Mouse (Mus musculus) lung, adult 2 months (tissue): ENCODE results near the gene Gtf2f1. TPM values are rescaled to one million over a fixed set of nuclear protein-coding genes. Genes with fewer than 3 reads are reported as not detected.
"Not testable (repeated sequence)": the region's sequence is repeated elsewhere in the genome, so short reads cannot be mapped to it uniquely, and the experiment has no call there.

Experiments used
- DNase-seq: peaks from one replicate; pipeline ENCODE4 v3.0.0; 2022
- H3K4me1 ChIP-seq: fragments of 200-500 bp; 2 replicates; pipeline ENCODE4 v1.6.1; 2011; ENCODE audit warnings: low read length; ENCODE audit not compliant: control insufficient read depth, insufficient read depth
- H3K4me3 ChIP-seq: fragments of 200-500 bp; replicated peaks from 2 replicates; pipeline ENCODE3; 2011; ENCODE audit warnings: low read depth, mild to moderate bottlenecking, control low read depth, low read length; ENCODE audit errors: extremely low read depth
- CTCF ChIP-seq: fragments of 200-500 bp; IDR thresholded peaks from 2 replicates; pipeline ENCODE4 v1.5.1; 2011; ENCODE audit warnings: mild to moderate bottlenecking, low read length, control low read depth; ENCODE audit not compliant: insufficient read depth
- POLR2A ChIP-seq: fragments of 200-500 bp; IDR thresholded peaks from 2 replicates; pipeline ENCODE4 v1.6.1; 2011; ENCODE audit warnings: low read depth, mild to moderate bottlenecking, control low read depth, low read length, borderline replicate concordance; ENCODE audit errors: extremely low read depth
- WGBS: fragments of 180-500 bp; shearing (Covaris S2); methylation state at CpG from one replicate; pipeline ENCODE4 v1.1.7; 2018; 5-methylcytosine and 5-hydroxymethylcytosine counted together
- polyA plus RNA-seq: library from polyadenylated mRNA; depleted of rRNA; stranded (reverse); fragments of >200 nt; gene quantifications from 2 replicates; pipeline ENCODE4 v1.2.3, GENCODE M21; 2012; rRNA removed

Gtf2f1 gene
- 22.3 and 23.4 TPM in 2 replicates for polyA plus RNA-seq

GRCm38 (mm10) chr17:57011236-57012141 lies at the start of gene Gtf2f1, which contains the start of gene Gm17949:
Gtf2f1 (minus strand) TSS chr17:57011288.
Gm17949 (plus strand) TSS chr17:57011469.
- Histone ChIP-seq H3K4me3 (peak within 1 kb of the TSS; percentile 93), H3K4me1 (no peaks in the 10 kb centered on the region)
- peak; percentile 90 for DNase-seq
- under 1% methylated on average over 51 of the region's 51 CpGs for WGBS
- TF ChIP-seq POLR2A (peak; percentile 100), CTCF (peak; percentile 7; the same call in 1 of the 2 replicates)

- Histone ChIP-seq H3K4me1 (peaks cover 4% of the 10 kb centered on the region), H3K4me3 (peak overlapping the region; percentile 78)
- WGBS: under 1% methylated on average over 44 of the region's 44 CpGs
- peak; percentile 65; the same call in 1 of the 2 replicates for TF ChIP-seq POLR2A
- peak; percentile 66 for TF ChIP-seq CTCF
- DNase-seq: peak; percentile 99
Observed at GRCm38 (mm10) chr17:57060231-57060801, 49.2 kb upstream of the Gtf2f1 start.

DNA sequence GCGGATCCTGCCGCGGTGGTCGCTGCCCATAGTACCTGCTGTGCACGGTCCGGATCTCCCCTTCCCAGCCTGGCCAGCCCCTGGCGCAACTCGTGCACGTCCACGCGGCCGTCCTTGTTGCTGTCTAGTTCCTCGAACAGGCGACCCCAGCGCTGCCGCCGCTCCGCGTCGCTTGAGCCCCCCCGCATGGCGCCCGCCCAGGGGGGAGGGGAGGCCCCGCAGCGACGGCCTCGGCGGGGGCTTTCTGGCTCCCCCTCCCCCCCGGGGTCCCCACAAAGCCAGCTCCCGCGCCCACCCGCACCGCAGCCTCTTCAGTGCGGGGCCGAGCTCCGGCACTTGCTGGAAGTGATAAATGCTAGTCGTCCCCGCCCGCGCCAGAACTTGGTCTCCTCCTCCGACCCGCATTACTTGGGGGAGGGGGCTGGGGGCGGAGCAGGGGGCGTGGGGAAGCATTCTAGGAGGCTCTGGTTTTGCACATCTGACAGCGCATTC lies 48.4 kb upstream of the Gtf2f1 start, which contains the start of gene Slc25a23:
Slc25a23 (minus strand) TSS at position 378 of the 492 bp plus-strand sequence.
- WGBS: 1% methylated on average over 36 of the region's 45 CpGs
- peak; percentile 62 for DNase-seq
- Histone ChIP-seq H3K4me1 (peaks cover 4% of the 10 kb centered on the region), H3K4me3 (peak within 1 kb of the TSS; percentile 78)
- peak; percentile 3; the same call in 1 of the 2 replicates for TF ChIP-seq POLR2A
- TF ChIP-seq CTCF: no peak

DNA sequence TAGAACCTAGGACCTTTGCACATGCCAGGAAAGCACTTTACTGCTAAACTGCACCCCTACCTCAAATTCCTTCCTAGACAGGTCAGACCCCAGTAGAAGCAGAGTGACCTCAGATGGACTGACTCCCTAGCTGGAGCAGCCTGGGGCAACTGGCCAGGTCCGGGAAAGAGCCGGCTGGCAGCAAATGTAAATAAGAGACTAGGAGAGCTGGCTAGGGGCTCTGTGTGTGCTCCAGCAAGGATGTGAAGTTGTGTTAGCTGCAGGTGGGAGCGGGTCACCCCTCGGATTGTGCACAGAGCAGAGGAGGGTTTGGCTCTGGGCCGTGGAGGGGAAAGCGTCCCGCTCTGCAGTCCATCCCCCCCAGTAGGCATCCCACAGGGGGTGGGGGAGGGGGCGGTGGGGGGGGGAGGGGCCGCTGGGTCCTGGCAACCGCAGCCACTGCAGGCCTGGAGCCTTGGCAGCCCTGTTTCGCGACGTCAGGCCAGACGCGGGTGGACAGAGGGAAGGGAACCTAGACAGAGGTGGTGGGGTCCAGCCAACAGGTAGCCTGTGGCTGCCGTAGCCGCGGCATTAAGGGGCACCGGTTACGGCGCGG lies 47.9 kb upstream of the Gtf2f1 start, which contains the start of gene Crb3:
Crb3 (plus strand) TSS at position 215 of the 595 bp plus-strand sequence.
- WGBS: 7% methylated on average over 20 of the region's 22 CpGs
- DNase-seq: peak; percentile 39
- H3K4me1 ChIP-seq: peaks cover 4% of the 10 kb centered on the region
- H3K4me3 ChIP-seq: peak within 1 kb of the TSS; percentile 78
- TF ChIP-seq CTCF: no peak
- TF ChIP-seq POLR2A: no peak

- peaks cover 4% of the 10 kb centered on the region for H3K4me1 ChIP-seq
- no peak for DNase-seq
- TF ChIP-seq POLR2A: no peak
- no peak for TF ChIP-seq CTCF
- no peak overlapping the region for H3K4me3 ChIP-seq
- WGBS: 80% methylated on average over 3 of the region's 3 CpGs
Observed at GRCm38 (mm10) chr17:57056246-57056645, 45.2 kb upstream of the Gtf2f1 start.

DNA sequence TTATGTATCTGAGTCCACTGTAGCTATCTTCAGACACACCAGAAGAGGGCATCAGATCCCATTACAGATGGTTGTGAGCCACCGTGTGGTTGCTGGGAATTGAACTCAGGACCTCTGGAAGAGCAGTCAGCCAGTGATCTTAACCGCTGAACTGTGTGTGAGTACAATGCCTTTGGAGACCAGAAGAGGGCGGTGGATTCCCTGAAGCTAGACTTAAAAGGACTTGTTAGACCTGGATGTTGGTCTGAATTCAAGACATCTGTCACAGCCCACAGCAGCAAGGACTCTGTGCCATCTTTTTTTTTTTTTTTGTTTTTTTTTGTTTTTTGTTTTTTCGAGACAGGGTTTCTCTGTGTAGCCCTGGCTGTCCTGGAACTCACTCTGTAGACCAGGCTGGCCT lies 40.6 kb upstream of the Gtf2f1 start:
- WGBS: 85% methylated on average over 4 of the region's 4 CpGs
- not testable (repeated sequence) for DNase-seq, H3K4me3 ChIP-seq, H3K4me1 ChIP-seq

GRCm38 (mm10) chr17:57048816-57049215 lies 37.7 kb upstream of the Gtf2f1 start:
- 96% methylated on average over 3 of the region's 3 CpGs for WGBS
- Histone ChIP-seq H3K4me3 (no peak overlapping the region), H3K4me1 (no peaks in the 10 kb centered on the region; the same call in 1 of the 2 replicates)
- DNase-seq: no peak
- no peak for TF ChIP-seq POLR2A
- TF ChIP-seq CTCF: no peak

- TF ChIP-seq CTCF (no peak), POLR2A (no peak)
- Histone ChIP-seq H3K4me1 (no peaks in the 10 kb centered on the region; the same call in 1 of the 2 replicates), H3K4me3 (no peak overlapping the region)
- 52% methylated on average over 5 of the region's 5 CpGs for WGBS
- DNase-seq: no peak
Observed at GRCm38 (mm10) chr17:57047406-57047805, 36.3 kb upstream of the Gtf2f1 start.

- H3K4me1 ChIP-seq: no peaks in the 10 kb centered on the region
- TF ChIP-seq CTCF (no peak), POLR2A (no peak)
- WGBS: 76% methylated on average over 8 of the region's 8 CpGs
- no peak for DNase-seq
- H3K4me3 ChIP-seq: no peak within 1 kb of the TSS
Observed at GRCm38 (mm10) chr17:57041554-57041953, 30.5 kb upstream of the Gtf2f1 start, which contains the start of gene Slc25a41. Slc25a41 (minus strand) TSS chr17:57041654.
